Mouse (Mus musculus) CH12.LX (cell line): ENCODE measurements around the gene Rprd1b. TPM values are rescaled to one million over a fixed set of nuclear protein-coding genes. Genes with fewer than 3 reads are reported as not detected.

Experiments
- DNase-seq: peaks from one replicate; pipeline ENCODE4 v3.0.0-alpha.2; 2013; ENCODE audit errors: extremely low read depth
- H3K27ac ChIP-seq: 2 replicates; pipeline ENCODE4 v1.5.1; 2012; ENCODE audit warnings: low read depth, mild to moderate bottlenecking, control low read depth, moderate library complexity; ENCODE audit not compliant: insufficient read depth
- H3K27me3 ChIP-seq: replicated peaks from 2 replicates; pipeline ENCODE3; 2012; ENCODE audit warnings: inconsistent platforms
- H3K36me3 ChIP-seq, 2 experiments: replicated peaks in 1 of 2; 2 replicates each; pipeline versions ENCODE3 to v1.6.1; 2012; ENCODE audit warnings: inconsistent platforms in 1 of 2, low read length in 1 of 2, mild to moderate bottlenecking in 1 of 2, mixed read lengths in 1 of 2, moderate library complexity in 1 of 2; ENCODE audit not compliant: control insufficient read depth in 1 of 2, insufficient read depth in 1 of 2
- H3K4me1 ChIP-seq, 2 experiments: 2 replicates each; pipeline ENCODE4 v1.6.1; 2012; ENCODE audit warnings: inconsistent platforms in 1 of 2, moderate library complexity in 1 of 2; ENCODE audit not compliant: insufficient read depth in 2 of 2, control insufficient read depth in 1 of 2
- H3K4me2 ChIP-seq: 2 replicates; pipeline ENCODE4 v1.6.1; 2012; ENCODE audit warnings: low read depth, mild to moderate bottlenecking, control low read depth; ENCODE audit not compliant: poor library complexity, insufficient read depth, severe bottlenecking
- H3K4me3 ChIP-seq, 3 experiments: fragments of 150-350 bp in 1 of 3; sonication (generic) in 1 of 3; replicated peaks in 1 of 3; 2 replicates each; pipeline versions ENCODE3 to v1.5.1; 2011 to 2012; ENCODE audit warnings: low read depth in 2 of 3, low read length in 2 of 3, mild to moderate bottlenecking in 2 of 3, moderate library complexity in 2 of 3, control low read depth in 1 of 3, improper control_type of control experiment in 1 of 3, inconsistent platforms in 1 of 3, mixed read lengths in 1 of 3; ENCODE audit not compliant: poor library complexity in 1 of 3
- H3K79me2 ChIP-seq: replicated peaks from 2 replicates; pipeline ENCODE4 v1.6.1; 2012; ENCODE audit warnings: mild to moderate bottlenecking, moderate library complexity; ENCODE audit not compliant: control insufficient read depth, poor library complexity, insufficient read depth, severe bottlenecking; ENCODE audit errors: extremely low read depth
- H3K9ac ChIP-seq: 2 replicates; pipeline ENCODE4 v1.6.1; 2012; ENCODE audit warnings: low read depth, mild to moderate bottlenecking, control low read depth, moderate library complexity; ENCODE audit not compliant: insufficient read depth
- H3K9me3 ChIP-seq: replicated peaks from 2 replicates; pipeline ENCODE3; 2012; ENCODE audit warnings: low read length, inconsistent platforms, mixed read lengths
- BHLHE40 ChIP-seq: IDR thresholded peaks from 2 replicates; pipeline ENCODE4 v1.6.1; 2011; ENCODE audit warnings: mild to moderate bottlenecking, low read depth, low read length, improper control_type of control experiment
- CHD1 ChIP-seq: IDR thresholded peaks from 2 replicates; pipeline ENCODE4 v1.6.1; 2012; ENCODE audit warnings: low read depth, low read length, improper control_type of control experiment, inconsistent platforms
- CTCF ChIP-seq, 2 experiments: IDR thresholded peaks in 1 of 2; conservative IDR thresholded peaks in 1 of 2; 2 replicates each; pipeline ENCODE4 v1.5.1; 2011 to 2012; ENCODE audit warnings: low read depth in 2 of 2, low read length in 2 of 2, improper control_type of control experiment in 1 of 2, inconsistent platforms in 1 of 2, mild to moderate bottlenecking in 1 of 2, moderate library complexity in 1 of 2
- ELF1 ChIP-seq: IDR thresholded peaks from 2 replicates; pipeline ENCODE4 v1.6.1; 2014; ENCODE audit warnings: low read depth, mild to moderate bottlenecking, inconsistent platforms, low read length, improper control_type of control experiment
- EP300 ChIP-seq: IDR thresholded peaks from 2 replicates; pipeline ENCODE4 v1.6.1; 2011; ENCODE audit warnings: low read length, improper control_type of control experiment
- ETS1 ChIP-seq: conservative IDR thresholded peaks from 2 replicates; pipeline ENCODE4 v1.6.1; 2012; ENCODE audit warnings: low read depth, mild to moderate bottlenecking, inconsistent platforms, low read length, improper control_type of control experiment, moderate library complexity
- HCFC1 ChIP-seq: IDR thresholded peaks from 2 replicates; pipeline ENCODE4 v1.6.1; 2012; ENCODE audit warnings: low read depth, mild to moderate bottlenecking, inconsistent platforms, low read length, improper control_type of control experiment
- IRF4 ChIP-seq: IDR thresholded peaks from 2 replicates; pipeline ENCODE4 v1.6.1; 2014; ENCODE audit warnings: low read depth, mild to moderate bottlenecking, inconsistent platforms, low read length, improper control_type of control experiment
- MAFK ChIP-seq: IDR thresholded peaks from 2 replicates; pipeline ENCODE4 v1.6.1; 2011; ENCODE audit warnings: low read length, improper control_type of control experiment; ENCODE audit not compliant: insufficient replicate concordance
- MAX ChIP-seq: IDR thresholded peaks from 2 replicates; pipeline ENCODE4 v1.6.1; 2011; ENCODE audit warnings: low read length, improper control_type of control experiment
- MEF2A ChIP-seq: IDR thresholded peaks from 2 replicates; pipeline ENCODE4 v1.6.1; 2014; ENCODE audit warnings: low read depth, mild to moderate bottlenecking, inconsistent platforms, low read length, improper control_type of control experiment, borderline replicate concordance
- MXI1 ChIP-seq: IDR thresholded peaks from 2 replicates; pipeline ENCODE4 v1.6.1; 2011; ENCODE audit warnings: mild to moderate bottlenecking, low read depth, low read length, improper control_type of control experiment
- NRF1 ChIP-seq: IDR thresholded peaks from 2 replicates; pipeline ENCODE4 v1.6.1; 2014; ENCODE audit warnings: low read depth, mild to moderate bottlenecking, inconsistent platforms, low read length, improper control_type of control experiment, moderate library complexity
- POLR2A ChIP-seq: IDR thresholded peaks from 2 replicates; pipeline ENCODE4 v1.6.1; 2011; ENCODE audit warnings: low read depth, mild to moderate bottlenecking, improper control_type of control experiment, low read length
- RAD21 ChIP-seq: IDR thresholded peaks from 2 replicates; pipeline ENCODE4 v1.6.1; 2011; ENCODE audit warnings: low read depth, mild to moderate bottlenecking, low read length, improper control_type of control experiment, moderate library complexity
- SIN3A ChIP-seq: IDR thresholded peaks from 2 replicates; pipeline ENCODE4 v1.6.1; 2012; ENCODE audit warnings: low read length, improper control_type of control experiment, inconsistent platforms
- TBP ChIP-seq: conservative IDR thresholded peaks from 2 replicates; pipeline ENCODE4 v1.6.1; 2011; ENCODE audit warnings: low read depth, low read length, improper control_type of control experiment
- USF1 ChIP-seq: IDR thresholded peaks from 2 replicates; pipeline ENCODE4 v1.6.1; 2014; ENCODE audit warnings: low read depth, mild to moderate bottlenecking, inconsistent platforms, low read length, improper control_type of control experiment
- USF2 ChIP-seq: conservative IDR thresholded peaks from 2 replicates; pipeline ENCODE4 v1.6.1; 2011; ENCODE audit warnings: low read depth, low read length, improper control_type of control experiment
- ZC3H11A ChIP-seq: IDR thresholded peaks from 2 replicates; pipeline ENCODE4 v1.6.1; 2012; ENCODE audit warnings: low read depth, mild to moderate bottlenecking, inconsistent platforms, low read length, improper control_type of control experiment
- ZKSCAN1 ChIP-seq: IDR thresholded peaks from 2 replicates; pipeline ENCODE4 v1.6.1; 2012; ENCODE audit warnings: low read depth, inconsistent platforms, low read length, improper control_type of control experiment, borderline replicate concordance
- ZMIZ1 ChIP-seq: IDR thresholded peaks from 2 replicates; pipeline ENCODE4 v1.6.1; 2012; ENCODE audit warnings: low read depth, mild to moderate bottlenecking, inconsistent platforms, low read length, improper control_type of control experiment
- ZNF384 ChIP-seq: IDR thresholded peaks from 2 replicates; pipeline ENCODE4 v1.6.1; 2012; ENCODE audit warnings: low read depth, low read length, improper control_type of control experiment, inconsistent platforms
- dilution Hi-C: fragments of 300-500 bp; cut with MboI; formaldehyde crosslinking; loops from 2 replicates; pipeline ENCODE4 v1.14.3; 2020; ENCODE audit warnings: low sequenced_read_pairs; ENCODE audit not compliant: extremely low pct_unique_long_range_greater_than_20kb, extremely low pct_ligation_motif_present
- in situ Hi-C: fragments of 300-500 bp; cut with MboI; formaldehyde crosslinking; loops from 3 replicates; pipeline ENCODE4 v1.14.3; 2019; ENCODE audit warnings: low sequenced_read_pairs, low pct_ligation_motif_present, low pct_unique_long_range_greater_than_20kb, mixed read lengths
- polyA plus RNA-seq: library from polyadenylated mRNA; unstranded; fragments of >175 nt; gene quantifications from 2 replicates; pipeline ENCODE4 v1.2.1, GENCODE M21; 2012; ENCODE audit warnings: low read depth; ENCODE audit not compliant: insufficient read length
- total RNA-seq, 2 experiments: library from RNA; depleted of rRNA; stranded (reverse); fragments of 300-350 nt in 1 of 2; fragments of >200 nt in 1 of 2; gene quantifications; 2 replicates each; pipeline ENCODE4 v1.2.3; 2012 to 2014

Gene Rprd1b
- total and polyA plus RNA-seq, 3 experiments: 11.8 to 33.1 (median 16.4) TPM

GRCm38 (mm10) chr2:158169351-158169750 is 141.1 kb downstream of the Rprd1b start:
- Histone ChIP-seq H3K9ac (no peak overlapping the region), H3K27ac (no peak overlapping the region), H3K4me2 (no peak overlapping the region), H3K27me3 (peaks cover 27% of the 10 kb centered on the region), H3K9me3 (peaks cover 6% of the 10 kb centered on the region), H3K36me3 (no peaks in the 10 kb centered on the region), H3K4me1 (peaks cover 13 to 32% of the 10 kb centered on the region in 2 experiments), H3K79me2 (no peaks in the 10 kb centered on the region), H3K4me3 (no peak overlapping the region)
- dilution Hi-C loops (no loop called here), in situ Hi-C loops (no loop called here)
- no peak for DNase-seq
- TF ChIP-seq CHD1 (no peak), ZNF384 (no peak), MAX (no peak), EP300 (no peak), USF1 (no peak), MEF2A (no peak), USF2 (no peak), SIN3A (no peak)

GRCm38 (mm10) chr2:158169771-158170170 is 141.5 kb downstream of the Rprd1b start:
- dilution Hi-C loops: no loop called here
- Histone ChIP-seq H3K27me3 (peaks cover 32% of the 10 kb centered on the region), H3K79me2 (no peaks in the 10 kb centered on the region), H3K4me3 (no peak overlapping the region), H3K4me2 (no peak overlapping the region), H3K36me3 (no peaks in the 10 kb centered on the region), H3K9me3 (peaks cover 6% of the 10 kb centered on the region), H3K4me1 (peaks cover 17 to 36% of the 10 kb centered on the region in 2 experiments), H3K9ac (no peak overlapping the region), H3K27ac (no peak overlapping the region)
- in situ Hi-C loops: no loop called here
- TF ChIP-seq ELF1: no peak
- DNase-seq: no peak

- Histone ChIP-seq H3K27ac (no peak overlapping the region), H3K27me3 (peaks cover 38% of the 10 kb centered on the region), H3K4me2 (no peak overlapping the region), H3K36me3 (no peaks in the 10 kb centered on the region), H3K4me1 (peaks cover 21 to 43% of the 10 kb centered on the region in 2 experiments), H3K9me3 (peaks cover 6% of the 10 kb centered on the region), H3K79me2 (no peaks in the 10 kb centered on the region)
- in situ Hi-C loops (no loop called here), dilution Hi-C loops (no loop called here)
- no peak for DNase-seq
- TF ChIP-seq ELF1 (no peak), ETS1 (no peak), TBP (no peak), MAFK (no peak), USF1 (no peak), RAD21 (no peak), IRF4 (no peak), MXI1 (no peak), HCFC1 (no peak), ZKSCAN1 (no peak), CTCF (conservative IDR thresholded peaks at IDR 0.05 in 1 of 2, IDR thresholded peaks at IDR 0.05 in 1 of 2; ENCODE audit: low read depth in 2 of 2, low read length in 2 of 2) (no peak), POLR2A (no peak), BHLHE40 (no peak), CHD1 (no peak), ZMIZ1 (no peak), MAX (no peak), USF2 (no peak), NRF1 (no peak), ZC3H11A (no peak)
- TF ChIP-seq, all 38 proteins: peak for 0
- no peak overlapping the region for H3K9ac ChIP-seq
- no peak overlapping the region for H3K4me3 ChIP-seq
Measured at GRCm38 (mm10) chr2:158170394-158170793, 142.1 kb downstream of the Rprd1b start.
